In genomic region chr15:99772277-99772880, GRCm38 (mm10) we compare ENCODE assay signal across 8 mouse cellular contexts. TPM values are rescaled to one million over a fixed set of nuclear protein-coding genes. Genes with fewer than 3 reads are reported as not detected.
DNase-seq lines count a peak whose midpoint lies in the region; ATAC-seq lines count a peak whose summit lies in the region.

No protein-coding gene starts in this region.

- peak; percentile 88 for ATAC-seq in embryonic facial prominence, embryonic 12.5 days (ENCODE audit: insufficient number of reproducible peaks, insufficient read depth, low FRiP score, low TSS enrichment)
- ATAC-seq in midbrain, embryonic 12.5 days (ENCODE audit: low FRiP score, low read depth) = peak; percentile 95

- peak overlapping the region; percentile 87 for H3K4me3 ChIP-seq in embryonic facial prominence, embryonic 12.5 days
- H3K4me3 ChIP-seq in limb, embryonic 10.5 days = peak overlapping the region; percentile 98
- peak overlapping the region; percentile 82 for H3K4me3 ChIP-seq in midbrain, embryonic 12.5 days

- WGBS in embryonic facial prominence, embryonic 12.5 days = 0% methylated on average over 38 of the region's 41 CpGs
- under 1% methylated on average over 41 of the region's 41 CpGs for WGBS in limb, embryonic 10.5 days
- under 1% methylated on average over 39 of the region's 41 CpGs for WGBS in midbrain, embryonic 12.5 days

- H3K27ac ChIP-seq in embryonic facial prominence, embryonic 12.5 days = peak overlapping the region; percentile 97
- peak overlapping the region; percentile 98 for H3K27ac ChIP-seq in limb, embryonic 10.5 days
- peak overlapping the region; percentile 92 for H3K27ac ChIP-seq in midbrain, embryonic 12.5 days (replicated peaks)

- H3K4me2 ChIP-seq in embryonic facial prominence, embryonic 12.5 days (replicated peaks) = peak overlapping the region; percentile 83
- peak overlapping the region; percentile 74 for H3K4me2 ChIP-seq in midbrain, embryonic 12.5 days (replicated peaks)

- H3K9me3 ChIP-seq in embryonic facial prominence, embryonic 12.5 days = no peaks in the 10 kb centered on the region
- H3K9me3 ChIP-seq in limb, embryonic 10.5 days (replicated peaks) = no peaks in the 10 kb centered on the region
- H3K9me3 ChIP-seq in midbrain, embryonic 12.5 days = no peaks in the 10 kb centered on the region

- peaks cover 9% of the 10 kb centered on the region; the same call in 1 of the 2 replicates for H3K4me1 ChIP-seq in embryonic facial prominence, embryonic 12.5 days
- H3K4me1 ChIP-seq in limb, embryonic 10.5 days = peaks cover 32% of the 10 kb centered on the region
- H3K4me1 ChIP-seq in midbrain, embryonic 12.5 days = peaks cover 15% of the 10 kb centered on the region

- H3K27me3 ChIP-seq in embryonic facial prominence, embryonic 12.5 days = no peaks in the 10 kb centered on the region
- no peaks in the 10 kb centered on the region for H3K27me3 ChIP-seq in limb, embryonic 10.5 days (ENCODE audit: low read depth, poor library complexity, severe bottlenecking)
- no peaks in the 10 kb centered on the region for H3K27me3 ChIP-seq in midbrain, embryonic 12.5 days

- H3K9ac ChIP-seq in embryonic facial prominence, embryonic 12.5 days = peak overlapping the region; percentile 89
- peak overlapping the region; percentile 92 for H3K9ac ChIP-seq in midbrain, embryonic 12.5 days (replicated peaks)

- peak; percentile 97 for DNase-seq in 3134 (ENCODE audit: extremely low read depth, insufficient read length, low spot score)
- DNase-seq in adrenal gland, postnatal 25 days = peak; percentile 93
- DNase-seq in heart, adult 11 months = peak; percentile 99
- peak; percentile 90 for DNase-seq in kidney, adult 18-20 months
- DNase-seq in limb, embryonic 10.5 days (ENCODE audit: low spot score) = peak; percentile 93
- peak; percentile 78 for DNase-seq in skeletal muscle tissue, adult 2 months (ENCODE audit: low read depth, low spot score)

- H3K36me3 ChIP-seq in embryonic facial prominence, embryonic 12.5 days = no peaks in the 10 kb centered on the region
- H3K36me3 ChIP-seq in limb, embryonic 10.5 days = peaks cover 9% of the 10 kb centered on the region
- H3K36me3 ChIP-seq in midbrain, embryonic 12.5 days = no peaks in the 10 kb centered on the region

RNA-seq across cellular contexts. Expression of gene Cers5, which starts 0.3 kb away (rescaled TPM):
- total RNA-seq in adrenal gland, postnatal 25 days (2021) = 47.5 and 61.7 TPM in 2 replicates
- polyA plus RNA-seq in embryonic facial prominence, embryonic 12.5 days (2016; fragmentation: Nextera tagmentation; extraction: Ambion mirVana) = 70.1 and 74.9 TPM in 2 replicates
- polyA plus RNA-seq in limb, embryonic 10.5 days (2016; fragmentation: Nextera tagmentation; extraction: Ambion mirVana) = 68.2 and 75.6 TPM in 2 replicates
- polyA plus RNA-seq in midbrain, embryonic 12.5 days (2016; fragmentation: Nextera tagmentation; extraction: Ambion mirVana) = 57.4 and 59.6 TPM in 2 replicates

RNA-seq across cellular contexts. Expression of gene Cox14, which starts 47.0 kb away (rescaled TPM):
- total RNA-seq in adrenal gland, postnatal 25 days (2021) = 217 and 256 TPM in 2 replicates
- 148 and 161 TPM in 2 replicates for polyA plus RNA-seq in embryonic facial prominence, embryonic 12.5 days (2016; fragmentation: Nextera tagmentation; extraction: Ambion mirVana)
- 113 and 127 TPM in 2 replicates for polyA plus RNA-seq in limb, embryonic 10.5 days (2016; fragmentation: Nextera tagmentation; extraction: Ambion mirVana)
- polyA plus RNA-seq in midbrain, embryonic 12.5 days (2016; fragmentation: Nextera tagmentation; extraction: Ambion mirVana) = 156 and 164 TPM in 2 replicates

RNA-seq across cellular contexts. Expression of gene Gpd1, which starts 55.1 kb away (rescaled TPM):
- total RNA-seq in adrenal gland, postnatal 25 days (2021) = 639 and 861 TPM in 2 replicates
- polyA plus RNA-seq in embryonic facial prominence, embryonic 12.5 days (2016; fragmentation: Nextera tagmentation; extraction: Ambion mirVana) = 0.34 and 0.54 TPM in 2 replicates
- polyA plus RNA-seq in limb, embryonic 10.5 days (2016; fragmentation: Nextera tagmentation; extraction: Ambion mirVana) = 0.29 and 0.59 TPM in 2 replicates
- 0.75 and 0.96 TPM in 2 replicates for polyA plus RNA-seq in midbrain, embryonic 12.5 days (2016; fragmentation: Nextera tagmentation; extraction: Ambion mirVana)

Comparison
In these comparisons a context has a peak if more than half of its experiments do, and no peak if none do; other contexts are left out.
1. Peak in every context shown above with its lines: DNase-seq, ATAC-seq, H3K4me3 ChIP-seq and H3K27ac ChIP-seq.